Mouse (Mus musculus): Measurements from ENCODE around the gene Gm609. TPM values are rescaled to one million over a fixed set of nuclear protein-coding genes. Genes with fewer than 3 reads are reported as not detected.
A peak's percentile ranks its signal among the peaks of the same experiment; 100 is the strongest.
"Not testable (repeated sequence)": the region's sequence is repeated elsewhere in the genome, so short reads cannot be mapped to it uniquely, and the experiment has no call there.

The Gm609 gene
- polyA plus RNA-seq (2014; fragmentation: Nextera tagmentation; extraction: Ambion mirVana), result 0.15 TPM in 1 of 2 replicates, not detected in the other

GRCm38 (mm10) chr16:45492927-45493326 lies at the start of gene Gm609:
Gene Gm609 (minus strand): TSS chr16:45492969.
- Histone ChIP-seq H3K4me2 (no peak within 1 kb of the TSS), H3K27me3 (replicated peaks; ENCODE audit: control insufficient read depth, insufficient read depth, low read length) (no peaks in the 10 kb centered on the region), H3K27ac (ENCODE audit: low read depth, low read length) (no peak within 1 kb of the TSS), H3K4me3 (ENCODE audit: low read depth, low read length) (no peak within 1 kb of the TSS), H3K36me3 (ENCODE audit: control insufficient read depth, insufficient read depth, low read length) (no peaks in the 10 kb centered on the region), H3K4me1 (replicated peaks; ENCODE audit: control insufficient read depth, insufficient read depth, low read length) (no peaks in the 10 kb centered on the region), H3K9me3 (ENCODE audit: control insufficient read depth, low read length) (no peaks in the 10 kb centered on the region), H3K9ac (ENCODE audit: low read depth, low read length) (no peak within 1 kb of the TSS)
- DNase-seq (ENCODE audit: low spot score), result no peak
- no peak for ATAC-seq (replicated peaks; ENCODE audit: low FRiP score)
- 69% methylated on average over 5 of the region's 5 CpGs for WGBS

GRCm38 (mm10) chr16:45542108-45542507 lies 49.3 kb upstream of the Gm609 start:
- H3K27ac ChIP-seq (ENCODE audit: low read depth, low read length), result no peak overlapping the region
- no peaks in the 10 kb centered on the region for H3K27me3 ChIP-seq (replicated peaks; ENCODE audit: control insufficient read depth, insufficient read depth, low read length)
- no peak for DNase-seq (ENCODE audit: low spot score)
- H3K4me3 ChIP-seq (ENCODE audit: low read depth, low read length), result no peak overlapping the region
- H3K36me3 ChIP-seq (ENCODE audit: control insufficient read depth, insufficient read depth, low read length), result no peaks in the 10 kb centered on the region
- H3K4me2 ChIP-seq, result no peak overlapping the region
- no peak overlapping the region for H3K9ac ChIP-seq (ENCODE audit: low read depth, low read length)
- ATAC-seq (replicated peaks; ENCODE audit: low FRiP score), result peak; percentile 56; the same call in 1 of the 2 replicates
- no peaks in the 10 kb centered on the region for H3K9me3 ChIP-seq (ENCODE audit: control insufficient read depth, low read length)
- no peaks in the 10 kb centered on the region for H3K4me1 ChIP-seq (replicated peaks; ENCODE audit: control insufficient read depth, insufficient read depth, low read length)

- ATAC-seq (replicated peaks; ENCODE audit: low FRiP score); H3K9ac ChIP-seq (ENCODE audit: low read depth, low read length); H3K27me3 ChIP-seq (replicated peaks; ENCODE audit: control insufficient read depth, insufficient read depth, low read length); DNase-seq (ENCODE audit: low spot score); H3K4me1 ChIP-seq (replicated peaks; ENCODE audit: control insufficient read depth, insufficient read depth, low read length); H3K27ac ChIP-seq (ENCODE audit: low read depth, low read length); H3K36me3 ChIP-seq (ENCODE audit: control insufficient read depth, insufficient read depth, low read length); H3K4me3 ChIP-seq (ENCODE audit: low read depth, low read length); H3K4me2 ChIP-seq; H3K9me3 ChIP-seq (ENCODE audit: control insufficient read depth, low read length): not testable (repeated sequence)
- WGBS, result 43% methylated on average over 1 of the region's 1 CpGs
These were observed 45.6 kb upstream of the Gm609 start for GRCm38 (mm10) chr16:45538342-45538741.

- Histone ChIP-seq H3K9me3 (ENCODE audit: control insufficient read depth, low read length) (no peaks in the 10 kb centered on the region), H3K4me2 (no peak within 1 kb of the TSS), H3K36me3 (ENCODE audit: control insufficient read depth, insufficient read depth, low read length) (no peaks in the 10 kb centered on the region), H3K4me1 (replicated peaks; ENCODE audit: control insufficient read depth, insufficient read depth, low read length) (no peaks in the 10 kb centered on the region), H3K4me3 (ENCODE audit: low read depth, low read length) (no peak within 1 kb of the TSS), H3K27ac (ENCODE audit: low read depth, low read length) (no peak within 1 kb of the TSS), H3K27me3 (replicated peaks; ENCODE audit: control insufficient read depth, insufficient read depth, low read length) (no peaks in the 10 kb centered on the region), H3K9ac (ENCODE audit: low read depth, low read length) (no peak within 1 kb of the TSS)
- WGBS, result 92% methylated on average over 5 of the region's 5 CpGs
- DNase-seq (ENCODE audit: low spot score) (no peak), ATAC-seq (replicated peaks; ENCODE audit: low FRiP score) (no peak)
These were observed 42.2 kb upstream of the Gm609 start, which contains the start of gene Slc9c1 for GRCm38 (mm10) chr16:45535009-45535408. Gene Slc9c1 (plus strand): TSS chr16:45535309.

- no peak for DNase-seq (ENCODE audit: low spot score)
- Histone ChIP-seq H3K4me3 (ENCODE audit: low read depth, low read length) (no peak within 1 kb of the TSS), H3K36me3 (ENCODE audit: control insufficient read depth, insufficient read depth, low read length) (no peaks in the 10 kb centered on the region), H3K9me3 (ENCODE audit: control insufficient read depth, low read length) (no peaks in the 10 kb centered on the region), H3K27me3 (replicated peaks; ENCODE audit: control insufficient read depth, insufficient read depth, low read length) (no peaks in the 10 kb centered on the region), H3K27ac (ENCODE audit: low read depth, low read length) (no peak within 1 kb of the TSS), H3K4me2 (no peak within 1 kb of the TSS), H3K4me1 (replicated peaks; ENCODE audit: control insufficient read depth, insufficient read depth, low read length) (no peaks in the 10 kb centered on the region), H3K9ac (ENCODE audit: low read depth, low read length) (no peak within 1 kb of the TSS)
- ATAC-seq (replicated peaks; ENCODE audit: low FRiP score), result no peak
- WGBS, result 79% methylated on average over 4 of the region's 4 CpGs
These were observed 39.2 kb upstream of the Gm609 start, which contains the start of gene Gm17783 for GRCm38 (mm10) chr16:45531950-45532349. Gene Gm17783 (minus strand): TSS chr16:45532050.

- H3K27ac ChIP-seq (ENCODE audit: low read depth, low read length), result no peak overlapping the region
- H3K27me3 ChIP-seq (replicated peaks; ENCODE audit: control insufficient read depth, insufficient read depth, low read length), result no peaks in the 10 kb centered on the region
- H3K9ac ChIP-seq (ENCODE audit: low read depth, low read length), result no peak overlapping the region
- ATAC-seq (replicated peaks; ENCODE audit: low FRiP score), result no peak
- DNase-seq (ENCODE audit: low spot score), result no peak
- no peaks in the 10 kb centered on the region for H3K36me3 ChIP-seq (ENCODE audit: control insufficient read depth, insufficient read depth, low read length)
- WGBS, result 55% methylated on average over 5 of the region's 5 CpGs
- H3K4me1 ChIP-seq (replicated peaks; ENCODE audit: control insufficient read depth, insufficient read depth, low read length), result no peaks in the 10 kb centered on the region
- H3K9me3 ChIP-seq (ENCODE audit: control insufficient read depth, low read length), result no peaks in the 10 kb centered on the region
- no peak overlapping the region for H3K4me2 ChIP-seq
- H3K4me3 ChIP-seq (ENCODE audit: low read depth, low read length), result no peak overlapping the region
These were observed 32.8 kb upstream of the Gm609 start for GRCm38 (mm10) chr16:45525551-45525950.

GRCm38 (mm10) chr16:45495326-45495725 lies 2.6 kb upstream of the Gm609 start:
- Histone ChIP-seq H3K4me3 (ENCODE audit: low read depth, low read length) (no peak overlapping the region), H3K4me1 (replicated peaks; ENCODE audit: control insufficient read depth, insufficient read depth, low read length) (no peaks in the 10 kb centered on the region), H3K4me2 (no peak overlapping the region), H3K36me3 (ENCODE audit: control insufficient read depth, insufficient read depth, low read length) (no peaks in the 10 kb centered on the region), H3K9ac (ENCODE audit: low read depth, low read length) (no peak overlapping the region), H3K9me3 (ENCODE audit: control insufficient read depth, low read length) (no peaks in the 10 kb centered on the region), H3K27ac (ENCODE audit: low read depth, low read length) (no peak overlapping the region), H3K27me3 (replicated peaks; ENCODE audit: control insufficient read depth, insufficient read depth, low read length) (no peaks in the 10 kb centered on the region)
- DNase-seq (ENCODE audit: low spot score), result no peak
- no peak for ATAC-seq (replicated peaks; ENCODE audit: low FRiP score)
- WGBS, result 70% methylated on average over 1 of the region's 1 CpGs

- Histone ChIP-seq H3K9ac (ENCODE audit: low read depth, low read length) (no peak overlapping the region), H3K9me3 (ENCODE audit: control insufficient read depth, low read length) (no peaks in the 10 kb centered on the region), H3K27ac (ENCODE audit: low read depth, low read length) (no peak overlapping the region), H3K4me3 (ENCODE audit: low read depth, low read length) (no peak overlapping the region), H3K36me3 (ENCODE audit: control insufficient read depth, insufficient read depth, low read length) (no peaks in the 10 kb centered on the region), H3K4me1 (replicated peaks; ENCODE audit: control insufficient read depth, insufficient read depth, low read length) (no peaks in the 10 kb centered on the region), H3K27me3 (replicated peaks; ENCODE audit: control insufficient read depth, insufficient read depth, low read length) (no peaks in the 10 kb centered on the region), H3K4me2 (no peak overlapping the region)
- ATAC-seq (replicated peaks; ENCODE audit: low FRiP score) (no peak), DNase-seq (ENCODE audit: low spot score) (no peak)
These were observed 15.8 kb downstream of the Gm609 start for GRCm38 (mm10) chr16:45476991-45477390.

- H3K9me3 ChIP-seq (ENCODE audit: control insufficient read depth, low read length); H3K27ac ChIP-seq (ENCODE audit: low read depth, low read length); H3K27me3 ChIP-seq (replicated peaks; ENCODE audit: control insufficient read depth, insufficient read depth, low read length); H3K4me2 ChIP-seq; ATAC-seq (replicated peaks; ENCODE audit: low FRiP score); DNase-seq (ENCODE audit: low spot score); H3K4me3 ChIP-seq (ENCODE audit: low read depth, low read length); H3K9ac ChIP-seq (ENCODE audit: low read depth, low read length); H3K36me3 ChIP-seq (ENCODE audit: control insufficient read depth, insufficient read depth, low read length); H3K4me1 ChIP-seq (replicated peaks; ENCODE audit: control insufficient read depth, insufficient read depth, low read length): not testable (repeated sequence)
- WGBS, result 79% methylated on average over 3 of the region's 3 CpGs
These were observed 20.9 kb downstream of the Gm609 start for GRCm38 (mm10) chr16:45471836-45472235.
